Mouse (Mus musculus): ENCODE results near the gene Krtap5-5. TPM values are rescaled to one million over a fixed set of nuclear protein-coding genes. Genes with fewer than 3 reads are reported as not detected.

Krtap5-5 gene
- polyA plus RNA-seq, 1 experiment from 2014 or later = not detected

GRCm38 (mm10) chr7:142201064-142201463 is 28.7 kb downstream of the Krtap5-5 start, which contains the start of gene Krtap5-3:
Gene Krtap5-3, plus strand, starts transcription at chr7:142201364.
- Histone ChIP-seq H3K4me2 (ENCODE audit: low read length) (no peak within 1 kb of the TSS), H3K4me3 (replicated peaks; ENCODE audit: low read depth, low read length) (no peak within 1 kb of the TSS), H3K27me3 (ENCODE audit: insufficient read depth, low read length) (no peaks in the 10 kb centered on the region), H3K9me3 (replicated peaks; ENCODE audit: low read length) (no peaks in the 10 kb centered on the region), H3K4me1 (replicated peaks; ENCODE audit: insufficient read depth, low read length) (no peaks in the 10 kb centered on the region), H3K27ac (no peak within 1 kb of the TSS), H3K36me3 (ENCODE audit: insufficient read depth, low read length) (no peaks in the 10 kb centered on the region), H3K9ac (ENCODE audit: low read depth, low read length) (no peak within 1 kb of the TSS)
- DNase-seq (ENCODE audit: low spot score) (no peak), ATAC-seq (replicated peaks; ENCODE audit: low FRiP score, low read depth) (no peak)
- WGBS = 0% methylated on average over 1 of the region's 1 CpGs
- no peak for TF ChIP-seq CTCF (IDR thresholded peaks at IDR 0.05; ENCODE audit: low read depth)

- no peak overlapping the region for H3K9ac ChIP-seq (ENCODE audit: low read depth, low read length)
- DNase-seq (ENCODE audit: low spot score) (no peak), ATAC-seq (replicated peaks; ENCODE audit: low FRiP score, low read depth) (no peak)
- no peak for TF ChIP-seq CTCF (IDR thresholded peaks at IDR 0.05; ENCODE audit: low read depth)
- no peak overlapping the region for H3K4me2 ChIP-seq (ENCODE audit: low read length)
- H3K36me3 ChIP-seq (ENCODE audit: insufficient read depth, low read length) = no peaks in the 10 kb centered on the region
- H3K9me3 ChIP-seq (replicated peaks; ENCODE audit: low read length) = no peaks in the 10 kb centered on the region
- H3K27ac ChIP-seq = no peak overlapping the region
- WGBS = 82% methylated on average over 2 of the region's 2 CpGs
- H3K4me3 ChIP-seq (replicated peaks; ENCODE audit: low read depth, low read length) = no peak overlapping the region
- no peaks in the 10 kb centered on the region for H3K4me1 ChIP-seq (replicated peaks; ENCODE audit: insufficient read depth, low read length)
- H3K27me3 ChIP-seq (ENCODE audit: insufficient read depth, low read length) = no peaks in the 10 kb centered on the region
Measured at GRCm38 (mm10) chr7:142198748-142199147, 31.0 kb downstream of the Krtap5-5 start.

GRCm38 (mm10) chr7:142190289-142190688 is 39.5 kb downstream of the Krtap5-5 start, which contains the start of gene Gm10153:
Gene Gm10153, minus strand, starts transcription at chr7:142190389.
- H3K36me3 ChIP-seq (ENCODE audit: insufficient read depth, low read length) = no peaks in the 10 kb centered on the region
- no peak within 1 kb of the TSS for H3K4me3 ChIP-seq (replicated peaks; ENCODE audit: low read depth, low read length)
- no peak within 1 kb of the TSS for H3K27ac ChIP-seq
- 36% methylated on average over 2 of the region's 2 CpGs for WGBS
- H3K9ac ChIP-seq (ENCODE audit: low read depth, low read length) = no peak within 1 kb of the TSS
- ATAC-seq (replicated peaks; ENCODE audit: low FRiP score, low read depth) (no peak), DNase-seq (ENCODE audit: low spot score) (no peak)
- H3K4me1 ChIP-seq (replicated peaks; ENCODE audit: insufficient read depth, low read length) = no peaks in the 10 kb centered on the region
- H3K9me3 ChIP-seq (replicated peaks; ENCODE audit: low read length) = no peaks in the 10 kb centered on the region
- no peak within 1 kb of the TSS for H3K4me2 ChIP-seq (ENCODE audit: low read length)
- H3K27me3 ChIP-seq (ENCODE audit: insufficient read depth, low read length) = no peaks in the 10 kb centered on the region
- no peak for TF ChIP-seq CTCF (IDR thresholded peaks at IDR 0.05; ENCODE audit: low read depth)

GRCm38 (mm10) chr7:142188156-142188555 is 41.6 kb downstream of the Krtap5-5 start:
- Histone ChIP-seq H3K9ac (ENCODE audit: low read depth, low read length) (no peak overlapping the region), H3K27ac (no peak overlapping the region), H3K4me2 (ENCODE audit: low read length) (no peak overlapping the region), H3K27me3 (ENCODE audit: insufficient read depth, low read length) (no peaks in the 10 kb centered on the region), H3K36me3 (ENCODE audit: insufficient read depth, low read length) (no peaks in the 10 kb centered on the region), H3K9me3 (replicated peaks; ENCODE audit: low read length) (no peaks in the 10 kb centered on the region), H3K4me1 (replicated peaks; ENCODE audit: insufficient read depth, low read length) (no peaks in the 10 kb centered on the region), H3K4me3 (replicated peaks; ENCODE audit: low read depth, low read length) (no peak overlapping the region)
- DNase-seq (ENCODE audit: low spot score) (no peak), ATAC-seq (replicated peaks; ENCODE audit: low FRiP score, low read depth) (no peak)
- 67% methylated on average over 2 of the region's 2 CpGs for WGBS
- TF ChIP-seq CTCF (IDR thresholded peaks at IDR 0.05; ENCODE audit: low read depth) = no peak

- WGBS = 55% methylated on average over 1 of the region's 1 CpGs
- Histone ChIP-seq H3K9me3 (replicated peaks; ENCODE audit: low read length) (no peaks in the 10 kb centered on the region), H3K27ac (no peak overlapping the region), H3K36me3 (ENCODE audit: insufficient read depth, low read length) (no peaks in the 10 kb centered on the region), H3K27me3 (ENCODE audit: insufficient read depth, low read length) (no peaks in the 10 kb centered on the region), H3K4me3 (replicated peaks; ENCODE audit: low read depth, low read length) (no peak overlapping the region), H3K4me1 (replicated peaks; ENCODE audit: insufficient read depth, low read length) (no peaks in the 10 kb centered on the region), H3K9ac (ENCODE audit: low read depth, low read length) (no peak overlapping the region), H3K4me2 (ENCODE audit: low read length) (no peak overlapping the region)
- DNase-seq (ENCODE audit: low spot score) = no peak
- ATAC-seq (replicated peaks; ENCODE audit: low FRiP score, low read depth) = no peak
- no peak for TF ChIP-seq CTCF (IDR thresholded peaks at IDR 0.05; ENCODE audit: low read depth)
Measured at GRCm38 (mm10) chr7:142181021-142181420, 48.8 kb downstream of the Krtap5-5 start.

Other genes with a start within 250 kb of the Krtap5-5 start
- 62.8 and 64.3 TPM in 2 replicates for gene Mob2, start 168.9 kb downstream of the Krtap5-5 start, polyA plus RNA-seq (2015; fragmentation: Nextera tagmentation; extraction: Ambion mirVana)
- gene Dusp8, start 134.1 kb downstream of the Krtap5-5 start, polyA plus RNA-seq (2015; fragmentation: Nextera tagmentation; extraction: Ambion mirVana) = 2.3 and 2.5 TPM in 2 replicates
- gene Gm45618, start 109.2 kb downstream of the Krtap5-5 start, polyA plus RNA-seq (2015; fragmentation: Nextera tagmentation; extraction: Ambion mirVana) = not detected in 2 replicates
- not detected in 2 replicates for gene Gm39115, start 93.9 kb downstream of the Krtap5-5 start, polyA plus RNA-seq (2015; fragmentation: Nextera tagmentation; extraction: Ambion mirVana)
- gene Gm45337, start 85.4 kb downstream of the Krtap5-5 start, polyA plus RNA-seq (2015; fragmentation: Nextera tagmentation; extraction: Ambion mirVana) = not detected in 2 replicates
- not detected in 2 replicates for gene Gm29735, start 72.9 kb downstream of the Krtap5-5 start, polyA plus RNA-seq (2015; fragmentation: Nextera tagmentation; extraction: Ambion mirVana)
- gene Gm4553, start 64.2 kb downstream of the Krtap5-5 start, polyA plus RNA-seq (2015; fragmentation: Nextera tagmentation; extraction: Ambion mirVana) = not detected in 2 replicates
- not detected in 2 replicates for gene Krtap5-2, start 54.0 kb downstream of the Krtap5-5 start, polyA plus RNA-seq (2015; fragmentation: Nextera tagmentation; extraction: Ambion mirVana)
- not detected in 2 replicates for gene Gm10153, start 39.6 kb downstream of the Krtap5-5 start, polyA plus RNA-seq (2015; fragmentation: Nextera tagmentation; extraction: Ambion mirVana)
- gene Krtap5-3, start 28.6 kb downstream of the Krtap5-5 start, polyA plus RNA-seq (2015; fragmentation: Nextera tagmentation; extraction: Ambion mirVana) = not detected in 2 replicates
- gene Gm7579, start 18.1 kb downstream of the Krtap5-5 start, polyA plus RNA-seq (2015; fragmentation: Nextera tagmentation; extraction: Ambion mirVana) = not detected in 2 replicates
- not detected in 2 replicates for gene Gm40460, start 11.1 kb upstream of the Krtap5-5 start, polyA plus RNA-seq (2015; fragmentation: Nextera tagmentation; extraction: Ambion mirVana)
- not detected in 2 replicates for gene Gm2431, start 28.4 kb upstream of the Krtap5-5 start, polyA plus RNA-seq (2015; fragmentation: Nextera tagmentation; extraction: Ambion mirVana)
- gene Gm4559, start 44.4 kb upstream of the Krtap5-5 start, polyA plus RNA-seq (2015; fragmentation: Nextera tagmentation; extraction: Ambion mirVana) = not detected in 2 replicates
- not detected in 2 replicates for gene Krtap5-1, start 67.1 kb upstream of the Krtap5-5 start, polyA plus RNA-seq (2015; fragmentation: Nextera tagmentation; extraction: Ambion mirVana)
- gene Krtap5-4, start 73.6 kb upstream of the Krtap5-5 start, polyA plus RNA-seq (2015; fragmentation: Nextera tagmentation; extraction: Ambion mirVana) = not detected in 2 replicates
- gene Ifitm10, start 143.8 kb upstream of the Krtap5-5 start, polyA plus RNA-seq (2015; fragmentation: Nextera tagmentation; extraction: Ambion mirVana) = 3.6 and 3.9 TPM in 2 replicates
- gene Gm49369, start 152.7 kb upstream of the Krtap5-5 start, polyA plus RNA-seq (2015; fragmentation: Nextera tagmentation; extraction: Ambion mirVana) = not detected in 2 replicates
- gene Ctsd, start 158.1 kb upstream of the Krtap5-5 start, polyA plus RNA-seq (2015; fragmentation: Nextera tagmentation; extraction: Ambion mirVana) = 575 and 586 TPM in 2 replicates
- 2.5 and 4.8 TPM in 2 replicates for gene Syt8, start 204.9 kb upstream of the Krtap5-5 start, polyA plus RNA-seq (2015; fragmentation: Nextera tagmentation; extraction: Ambion mirVana)
- 2.2 and 3.0 TPM in 2 replicates for gene Tnni2, start 211.8 kb upstream of the Krtap5-5 start, polyA plus RNA-seq (2015; fragmentation: Nextera tagmentation; extraction: Ambion mirVana)
- 161 and 165 TPM in 2 replicates for gene Lsp1, start 230.8 kb upstream of the Krtap5-5 start, polyA plus RNA-seq (2015; fragmentation: Nextera tagmentation; extraction: Ambion mirVana)